Mouse (Mus musculus) liver, adult 2 months (tissue): ENCODE measurements around the gene Arhgef15. TPM values are rescaled to one million over a fixed set of nuclear protein-coding genes. Genes with fewer than 3 reads are reported as not detected.

Experiments
- DNase-seq: peaks from one replicate; pipeline ENCODE4 v3.0.0-alpha.2; 2011; ENCODE audit warnings: low read depth, low spot score; ENCODE audit errors: extremely low read depth
- H3K27ac ChIP-seq: fragments of 200-500 bp; replicated peaks from 2 replicates; pipeline ENCODE4 v1.5.1; 2012; ENCODE audit warnings: low read depth, mild to moderate bottlenecking, control low read depth, inconsistent platforms, low read length; ENCODE audit not compliant: insufficient read depth
- H3K27me3 ChIP-seq: fragments of 200-500 bp; 2 replicates; pipeline ENCODE4 v1.6.1; 2012; ENCODE audit warnings: mild to moderate bottlenecking, moderate library complexity, low read length, inconsistent platforms; ENCODE audit not compliant: control insufficient read depth, insufficient read depth
- H3K36me3 ChIP-seq: fragments of 200-500 bp; 2 replicates; pipeline ENCODE4 v1.6.1; 2012; ENCODE audit warnings: low read length, inconsistent platforms; ENCODE audit not compliant: control insufficient read depth, insufficient read depth
- H3K4me1 ChIP-seq: fragments of 200-500 bp; 2 replicates; pipeline ENCODE4 v1.6.1; 2011; ENCODE audit warnings: low read length; ENCODE audit not compliant: control insufficient read depth, insufficient read depth
- H3K4me3 ChIP-seq: fragments of 200-500 bp; 2 replicates; pipeline ENCODE4 v1.5.1; 2011; ENCODE audit warnings: low read depth, mild to moderate bottlenecking, control low read depth, low read length, moderate library complexity; ENCODE audit not compliant: insufficient read depth
- H3K79me2 ChIP-seq: fragments of 200-500 bp; 2 replicates; pipeline ENCODE4 v1.6.1; 2012; ENCODE audit warnings: inconsistent platforms, mild to moderate bottlenecking, low read length, moderate library complexity; ENCODE audit not compliant: control insufficient read depth, insufficient read depth
- H3K9ac ChIP-seq: fragments of 200-500 bp; 2 replicates; pipeline ENCODE4 v1.6.1; 2012; ENCODE audit warnings: low read depth, mild to moderate bottlenecking, control low read depth, inconsistent platforms, low read length
- CTCF ChIP-seq: fragments of 200-500 bp; IDR thresholded peaks from 2 replicates; pipeline ENCODE4 v1.5.1; 2011; ENCODE audit warnings: low read depth, low read length, control low read depth
- POLR2A ChIP-seq: fragments of 200-500 bp; IDR thresholded peaks from 2 replicates; pipeline ENCODE4 v1.6.1; 2011; ENCODE audit warnings: low read length, control low read depth; ENCODE audit not compliant: insufficient read depth; ENCODE audit errors: extremely low read depth
- WGBS: fragments of 180-500 bp; shearing (Covaris S2); methylation state at CpG from one replicate; pipeline ENCODE4 v1.1.7; 2018; 5-methylcytosine and 5-hydroxymethylcytosine counted together
- polyA plus RNA-seq: library from polyadenylated mRNA; depleted of rRNA; stranded (reverse); fragments of >200 nt; gene quantifications from 2 replicates; pipeline ENCODE4 v1.2.3, GENCODE M21; 2012; rRNA removed
- total RNA-seq: library from RNA; depleted of rRNA; stranded (reverse); fragments of >200 nt; gene quantifications from 2 replicates; pipeline ENCODE4 v1.2.3, GENCODE M21; 2014; rRNA removed

Arhgef15 gene
- total and polyA plus RNA-seq, 2 experiments = 2.4 to 14.8 TPM

GRCm38 (mm10) chr11:68899815-68900214 is 57.5 kb downstream of the Arhgef15 start:
- no peaks in the 10 kb centered on the region for H3K4me1 ChIP-seq
- no peak overlapping the region for H3K9ac ChIP-seq
- H3K27ac ChIP-seq = no peak overlapping the region
- H3K4me3 ChIP-seq = no peak overlapping the region
- no peak for TF ChIP-seq POLR2A
- TF ChIP-seq CTCF = no peak
- H3K36me3 ChIP-seq = peaks cover 21% of the 10 kb centered on the region
- no peak for DNase-seq
- H3K79me2 ChIP-seq = no peaks in the 10 kb centered on the region
- WGBS = 84% methylated on average over 8 of the region's 8 CpGs
- no peaks in the 10 kb centered on the region for H3K27me3 ChIP-seq

GRCm38 (mm10) chr11:68898790-68899189 is 58.5 kb downstream of the Arhgef15 start:
- Histone ChIP-seq H3K4me1 (no peaks in the 10 kb centered on the region), H3K9ac (no peak overlapping the region), H3K27me3 (no peaks in the 10 kb centered on the region), H3K4me3 (no peak overlapping the region), H3K79me2 (no peaks in the 10 kb centered on the region), H3K27ac (peak overlapping the region; percentile 42; the same call in 1 of the 2 replicates), H3K36me3 (peaks cover 11% of the 10 kb centered on the region)
- TF ChIP-seq POLR2A (no peak), CTCF (no peak)
- no peak for DNase-seq
- 75% methylated on average over 6 of the region's 6 CpGs for WGBS

GRCm38 (mm10) chr11:68897838-68898237 is 59.4 kb downstream of the Arhgef15 start:
- Histone ChIP-seq H3K9ac (no peak overlapping the region), H3K27ac (no peak overlapping the region), H3K27me3 (no peaks in the 10 kb centered on the region), H3K4me1 (no peaks in the 10 kb centered on the region), H3K36me3 (peaks cover 2% of the 10 kb centered on the region; the same call in 1 of the 2 replicates), H3K79me2 (no peaks in the 10 kb centered on the region), H3K4me3 (no peak overlapping the region)
- WGBS = 64% methylated on average over 6 of the region's 6 CpGs
- TF ChIP-seq POLR2A (no peak), CTCF (no peak)
- DNase-seq = no peak

- H3K4me1 ChIP-seq = no peaks in the 10 kb centered on the region
- WGBS = 58% methylated on average over 4 of the region's 4 CpGs
- TF ChIP-seq POLR2A (no peak), CTCF (peak; percentile 58; the same call in 1 of the 2 replicates)
- H3K4me3 ChIP-seq = no peak overlapping the region
- no peaks in the 10 kb centered on the region for H3K27me3 ChIP-seq
- no peaks in the 10 kb centered on the region for H3K36me3 ChIP-seq
- no peaks in the 10 kb centered on the region for H3K79me2 ChIP-seq
- DNase-seq = peak; percentile 42
- H3K9ac ChIP-seq = no peak overlapping the region
- no peak overlapping the region for H3K27ac ChIP-seq
These were observed 60.2 kb downstream of the Arhgef15 start for GRCm38 (mm10) chr11:68897120-68897519.

- DNase-seq = no peak
- Histone ChIP-seq H3K79me2 (no peaks in the 10 kb centered on the region), H3K27ac (no peak overlapping the region), H3K4me3 (no peak overlapping the region), H3K9ac (no peak overlapping the region), H3K4me1 (no peaks in the 10 kb centered on the region), H3K27me3 (no peaks in the 10 kb centered on the region), H3K36me3 (no peaks in the 10 kb centered on the region)
- WGBS = 81% methylated on average over 5 of the region's 5 CpGs
- TF ChIP-seq POLR2A (no peak), CTCF (no peak)
These were observed 61.0 kb downstream of the Arhgef15 start for GRCm38 (mm10) chr11:68896247-68896646.

- H3K36me3 ChIP-seq = no peaks in the 10 kb centered on the region
- no peak overlapping the region for H3K27ac ChIP-seq
- no peak overlapping the region for H3K9ac ChIP-seq
- TF ChIP-seq POLR2A (no peak), CTCF (no peak)
- no peaks in the 10 kb centered on the region for H3K27me3 ChIP-seq
- H3K4me3 ChIP-seq = no peak overlapping the region
- no peaks in the 10 kb centered on the region for H3K4me1 ChIP-seq
- no peak for DNase-seq
- H3K79me2 ChIP-seq = no peaks in the 10 kb centered on the region
- 80% methylated on average over 12 of the region's 12 CpGs for WGBS
These were observed 63.3 kb downstream of the Arhgef15 start for GRCm38 (mm10) chr11:68893911-68894464.

Other genes with a start within 250 kb of the Arhgef15 start
- gene Ndel1, start 85.6 kb downstream of the Arhgef15 start, total RNA-seq = 41.3 and 45.8 TPM in 2 replicates
- gene Ndel1, start 85.6 kb downstream of the Arhgef15 start, polyA plus RNA-seq = 27.5 and 33.8 TPM in 2 replicates
- under 0.01 and 0.07 TPM in 2 replicates for gene Rnf222, start 68.9 kb downstream of the Arhgef15 start, total RNA-seq
- gene Rnf222, start 68.9 kb downstream of the Arhgef15 start, polyA plus RNA-seq = 0.11 TPM in 1 of 2 replicates, not detected in the other
- gene Rpl26, start 55.9 kb downstream of the Arhgef15 start, total RNA-seq = 1,005 and 1,133 TPM in 2 replicates
- gene Rpl26, start 55.9 kb downstream of the Arhgef15 start, polyA plus RNA-seq = 292 and 293 TPM in 2 replicates
- not detected in 2 replicates for gene Odf4, start 30.4 kb downstream of the Arhgef15 start, total RNA-seq
- not detected in 2 replicates for gene Odf4, start 30.4 kb downstream of the Arhgef15 start, polyA plus RNA-seq
- 0.28 and 0.81 TPM in 2 replicates for gene Slc25a35, start 10.7 kb upstream of the Arhgef15 start, total RNA-seq
- 2.4 and 2.5 TPM in 2 replicates for gene Slc25a35, start 10.7 kb upstream of the Arhgef15 start, polyA plus RNA-seq
- 3.1 and 6.8 TPM in 2 replicates for gene Rangrf, start 17.7 kb upstream of the Arhgef15 start, total RNA-seq
- gene Rangrf, start 17.7 kb upstream of the Arhgef15 start, polyA plus RNA-seq = 5.5 and 6.1 TPM in 2 replicates
- 7.0 and 9.4 TPM in 2 replicates for gene Pfas, start 51.0 kb upstream of the Arhgef15 start, total RNA-seq
- gene Pfas, start 51.0 kb upstream of the Arhgef15 start, polyA plus RNA-seq = 4.9 and 5.0 TPM in 2 replicates
- 2.6 and 5.0 TPM in 2 replicates for gene Ctc1, start 58.4 kb upstream of the Arhgef15 start, total RNA-seq
- gene Ctc1, start 58.4 kb upstream of the Arhgef15 start, polyA plus RNA-seq = 8.1 and 12.5 TPM in 2 replicates
- 0.37 and 1.2 TPM in 2 replicates for gene Aurkb, start 88.2 kb upstream of the Arhgef15 start, total RNA-seq
- 0.34 and 0.66 TPM in 2 replicates for gene Aurkb, start 88.2 kb upstream of the Arhgef15 start, polyA plus RNA-seq
- gene Borcs6, start 102.2 kb upstream of the Arhgef15 start, total RNA-seq = 6.1 and 6.5 TPM in 2 replicates
- 10.5 and 11.2 TPM in 2 replicates for gene Borcs6, start 102.2 kb upstream of the Arhgef15 start, polyA plus RNA-seq
- 1.8 and 2.2 TPM in 2 replicates for gene Tmem107, start 113.3 kb upstream of the Arhgef15 start, total RNA-seq
- 3.3 and 4.7 TPM in 2 replicates for gene Tmem107, start 113.3 kb upstream of the Arhgef15 start, polyA plus RNA-seq
- gene Vamp2, start 131.0 kb upstream of the Arhgef15 start, total RNA-seq = 5.2 and 6.4 TPM in 2 replicates
- 21.7 and 36.9 TPM in 2 replicates for gene Vamp2, start 131.0 kb upstream of the Arhgef15 start, polyA plus RNA-seq
- gene Per1, start 137.7 kb upstream of the Arhgef15 start, total RNA-seq = 8.0 and 9.0 TPM in 2 replicates
- 4.6 and 6.9 TPM in 2 replicates for gene Per1, start 137.7 kb upstream of the Arhgef15 start, polyA plus RNA-seq
- not detected in 2 replicates for gene Hes7, start 162.9 kb upstream of the Arhgef15 start, total RNA-seq
- gene Hes7, start 162.9 kb upstream of the Arhgef15 start, polyA plus RNA-seq = 0.05 TPM in 1 of 2 replicates, not detected in the other
- gene 9130213A22Rik, start 165.1 kb upstream of the Arhgef15 start, total RNA-seq = 0.13 TPM in 1 of 2 replicates, not detected in the other
- gene 9130213A22Rik, start 165.1 kb upstream of the Arhgef15 start, polyA plus RNA-seq = 0.05 and 0.10 TPM in 2 replicates
- gene Aloxe3, start 168.4 kb upstream of the Arhgef15 start, total RNA-seq = not detected in 2 replicates
- 0.09 TPM in 1 of 2 replicates, not detected in the other for gene Aloxe3, start 168.4 kb upstream of the Arhgef15 start, polyA plus RNA-seq
- not detected in 2 replicates for gene Alox12b, start 199.5 kb upstream of the Arhgef15 start, total RNA-seq
- not detected in 2 replicates for gene Alox12b, start 199.5 kb upstream of the Arhgef15 start, polyA plus RNA-seq
- not detected in 2 replicates for gene Alox8, start 240.4 kb upstream of the Arhgef15 start, total RNA-seq
- not detected in 2 replicates for gene Alox8, start 240.4 kb upstream of the Arhgef15 start, polyA plus RNA-seq